Mouse (Mus musculus): ENCODE measurements at regions not wholly inside any gene's neighbourhood (a gene's known extent, or its start where the extent isn't known, plus 50 kb on each side); places are given as distances from the start of the nearest gene placed in this dataset.

- no peak for TF ChIP-seq EP300 (IDR thresholded peaks at IDR 0.05; ENCODE audit: insufficient read depth, low read depth, low read length)
- TF ChIP-seq POLR2A (IDR thresholded peaks at IDR 0.05; ENCODE audit: insufficient read depth, low read depth, low read length) = no peak
- TF ChIP-seq CTCF (IDR thresholded peaks at IDR 0.05) = no peak
Measured at GRCm38 (mm10) chr9:47227298-47227697, 228.8 kb downstream of the Gm4791 start.

Data from heart, adult 2 months (tissue).